Mouse (Mus musculus) bone marrow, adult 2 months (tissue): ENCODE data around the gene Tedc2.

Source experiments
- CTCF ChIP-seq: fragments of 200-500 bp; IDR thresholded peaks from 2 replicates; pipeline ENCODE4 v1.5.1; 2011; ENCODE audit warnings: low read length, control low read depth; ENCODE audit not compliant: control insufficient read depth, insufficient read depth
- POLR2A ChIP-seq: fragments of 200-500 bp; IDR thresholded peaks from 2 replicates; pipeline ENCODE4 v1.6.1; 2011; ENCODE audit warnings: low read depth, mild to moderate bottlenecking, control low read depth, low read length, borderline replicate concordance; ENCODE audit not compliant: control insufficient read depth

- no peak for TF ChIP-seq CTCF
- no peak for TF ChIP-seq POLR2A
These were observed 15.8 kb downstream of the Tedc2 start for GRCm38 (mm10) chr17:24204846-24205245.
